Mouse (Mus musculus): ENCODE results near the gene Hgfac.

The Hgfac gene

DNA sequence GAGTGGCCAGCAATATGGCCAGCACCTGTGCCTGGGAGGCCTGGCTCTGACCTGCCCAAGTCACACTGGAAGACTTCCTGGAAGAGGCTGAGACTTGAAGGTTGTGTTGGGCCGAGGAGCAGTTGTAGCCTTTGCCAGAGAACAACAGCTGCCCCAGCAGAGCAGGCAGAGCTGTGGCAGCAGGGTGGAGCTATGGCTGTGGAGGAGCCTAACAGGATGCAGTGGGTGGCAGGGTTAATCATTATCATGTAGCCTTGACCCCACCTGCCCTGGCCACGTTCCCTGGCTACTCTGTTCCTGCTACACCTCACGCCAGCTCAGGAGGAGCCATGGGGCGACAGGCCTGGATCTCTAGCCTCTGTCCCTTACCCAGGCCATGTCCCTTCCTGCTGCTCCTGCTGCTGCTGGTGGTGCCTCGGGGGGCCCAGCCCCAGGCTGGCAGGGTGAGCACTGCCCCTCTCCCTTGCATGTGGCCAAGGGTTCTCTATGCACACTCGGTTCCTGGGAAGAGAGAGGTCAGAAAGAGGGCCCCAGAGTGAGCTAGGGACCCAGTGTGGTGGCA is at the start of gene Hgfac:
Gene Hgfac, plus strand, starts transcription at position 242 of the 562 bp plus-strand sequence.
- DNase-seq: no peak

DNA sequence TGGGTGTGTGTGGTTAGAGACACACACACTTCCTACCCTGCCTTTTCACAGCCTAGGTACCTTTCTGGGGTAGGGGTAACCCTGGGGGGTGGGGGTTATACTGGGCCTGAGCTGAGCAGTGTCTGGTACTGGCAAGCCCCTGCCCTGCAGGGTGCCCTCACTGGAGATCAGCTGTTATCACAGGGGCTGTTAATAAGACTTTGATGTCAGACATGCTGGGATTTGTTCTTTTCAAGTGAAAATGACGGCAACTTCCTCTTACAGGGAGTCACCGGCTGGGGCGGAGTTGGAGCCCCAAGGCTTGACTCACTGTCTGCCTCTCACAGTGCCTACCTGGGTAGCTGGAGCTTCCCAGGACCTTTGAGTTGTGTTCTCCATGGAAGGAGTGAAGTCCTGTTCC is 42.6 kb upstream of the Hgfac start:
- no peak for DNase-seq

DNA sequence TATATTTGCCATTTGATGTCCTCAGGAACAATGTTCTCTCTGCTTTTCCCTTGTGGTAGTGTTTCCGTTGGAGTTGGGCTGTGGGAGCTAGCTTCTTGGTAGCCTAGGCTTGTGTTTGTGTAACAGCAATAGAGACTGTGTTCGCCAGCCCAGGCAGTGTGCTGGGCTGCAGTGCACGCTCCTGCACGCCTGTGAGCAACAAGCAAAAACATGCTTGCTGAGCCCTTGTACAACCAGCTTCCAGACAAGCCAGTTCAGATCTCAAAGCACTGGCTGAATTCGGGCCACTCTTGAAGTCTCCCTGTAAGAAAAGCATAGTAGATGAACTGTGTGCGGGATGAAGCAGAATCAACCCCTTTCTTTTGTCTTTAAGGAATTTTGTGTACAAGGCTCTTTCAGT is 42.0 kb upstream of the Hgfac start:
- DNase-seq: no peak

DNA sequence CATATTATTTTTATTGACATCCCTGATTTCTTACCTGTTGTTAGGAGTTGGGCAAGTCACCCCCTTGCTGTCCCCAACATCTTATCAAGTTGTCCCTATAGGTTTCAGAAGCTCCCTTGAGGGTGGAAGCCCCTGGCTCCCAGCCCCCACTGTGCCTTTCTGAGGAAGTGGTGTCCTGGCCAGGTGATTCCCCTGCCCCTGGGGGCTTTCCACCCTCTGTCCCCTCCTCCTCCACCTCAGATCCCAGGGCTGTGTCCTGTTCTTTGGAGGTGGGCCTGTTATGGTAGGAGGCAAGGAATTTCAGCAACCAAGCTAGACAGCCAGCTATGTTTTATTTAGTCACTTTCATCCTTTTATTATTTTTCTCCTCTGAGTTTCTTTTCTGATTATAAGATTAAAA is 41.0 kb upstream of the Hgfac start:
- no peak for DNase-seq

DNA sequence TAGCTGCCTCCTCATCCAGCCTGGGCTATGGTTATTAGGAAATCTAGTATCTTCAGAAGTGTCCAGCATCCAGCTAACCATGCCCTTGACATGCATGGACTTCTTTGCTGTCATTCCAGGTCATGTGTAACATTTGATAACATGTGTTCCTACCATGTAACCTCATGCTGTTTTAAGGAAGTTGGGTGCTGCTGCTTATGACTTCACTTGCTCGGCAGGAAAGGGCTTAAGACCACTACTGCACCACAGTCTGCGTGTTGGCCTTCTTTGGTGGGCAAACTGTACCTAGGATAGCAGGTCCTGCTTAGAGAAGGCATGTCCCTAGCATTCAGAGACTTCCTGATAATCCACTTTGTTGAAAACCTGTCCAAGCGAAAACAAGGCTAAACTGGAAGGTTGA is 40.2 kb upstream of the Hgfac start:
- no peak for DNase-seq

DNA sequence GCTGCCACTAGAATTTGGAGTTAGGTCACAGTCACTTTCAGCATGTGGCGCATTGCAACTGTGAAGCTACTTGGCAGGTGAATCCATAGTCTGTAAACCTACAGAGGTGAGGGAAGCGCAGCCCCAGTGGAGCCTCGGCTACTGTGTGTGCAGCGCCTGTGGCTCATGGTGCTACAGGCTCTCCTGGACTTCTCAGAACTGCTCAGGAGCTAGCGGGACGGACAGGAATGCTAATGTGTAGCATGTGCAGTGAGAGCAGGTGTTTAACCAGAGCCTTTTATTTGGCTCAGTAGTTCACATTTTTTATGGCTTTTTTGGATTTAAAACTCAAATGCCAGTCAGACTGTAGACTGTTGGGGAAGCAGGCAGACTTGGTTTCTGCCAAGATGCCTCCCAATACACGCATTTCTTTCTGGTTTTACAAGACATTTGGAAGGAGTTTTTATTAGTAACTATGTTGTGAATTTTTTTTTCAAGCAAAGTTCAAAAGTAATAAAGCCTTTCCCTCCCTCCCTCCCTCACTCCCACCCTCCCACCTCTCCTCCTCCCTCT is 37.6 kb upstream of the Hgfac start:
- no peak for DNase-seq

DNA sequence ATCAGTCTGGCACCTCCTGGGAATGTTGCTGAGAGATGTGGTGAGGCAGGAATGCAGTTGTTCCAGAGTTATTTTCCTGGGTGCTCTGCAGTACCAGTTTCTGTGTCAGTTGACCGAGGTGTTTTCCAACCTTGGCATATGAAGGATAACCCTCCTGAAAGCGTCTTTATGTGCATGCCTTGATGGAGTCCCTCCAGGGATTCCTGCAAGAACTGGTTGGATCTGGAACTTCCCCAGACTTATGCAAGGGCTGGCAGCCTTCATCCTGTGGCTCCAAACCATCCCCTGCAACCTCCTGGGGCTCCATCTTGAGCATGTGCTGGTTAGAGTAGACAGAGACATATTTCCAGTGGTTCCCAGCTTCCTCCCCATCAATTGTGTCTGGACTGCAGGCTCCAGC is 36.5 kb upstream of the Hgfac start:
- no peak for DNase-seq

DNA sequence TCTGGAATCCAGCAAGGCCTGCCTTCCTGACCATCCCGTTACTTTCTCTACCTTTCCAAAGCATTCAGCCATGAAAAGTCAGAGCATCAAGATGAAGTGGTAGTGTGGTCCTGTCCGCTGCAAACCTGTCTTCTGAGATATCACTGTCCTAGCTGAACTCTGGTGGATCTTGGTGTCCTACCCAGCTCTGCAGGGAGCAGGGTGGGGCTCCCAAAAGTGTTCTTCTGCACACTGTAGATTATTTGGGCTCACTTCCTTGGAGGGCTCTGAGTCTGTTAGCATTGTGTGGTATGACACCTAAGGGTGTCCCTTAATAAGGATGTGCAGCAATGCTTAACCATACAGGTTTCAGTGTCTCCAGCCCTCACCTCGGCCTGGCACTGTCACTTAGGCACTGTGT is 35.6 kb upstream of the Hgfac start:
- no peak for DNase-seq

DNA sequence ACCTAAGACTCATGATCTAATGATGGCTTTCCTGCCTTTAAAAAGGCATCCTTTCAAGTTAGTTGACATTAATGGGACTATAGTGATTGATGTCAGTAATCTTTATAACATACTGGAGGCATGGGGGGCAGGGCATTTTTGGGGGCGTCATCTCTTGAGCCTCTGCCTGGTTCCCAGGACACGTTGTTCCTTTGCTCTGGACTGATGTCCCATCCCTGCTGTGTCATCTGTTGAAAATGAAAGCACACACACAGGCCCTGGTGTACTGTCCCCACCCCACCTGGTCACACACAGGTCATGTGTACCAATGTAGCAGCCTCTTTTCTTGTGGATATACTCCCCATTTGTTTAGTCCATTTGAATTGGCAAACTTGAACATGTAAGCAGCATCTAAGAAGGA is 34.7 kb upstream of the Hgfac start:
- DNase-seq: no peak

DNA sequence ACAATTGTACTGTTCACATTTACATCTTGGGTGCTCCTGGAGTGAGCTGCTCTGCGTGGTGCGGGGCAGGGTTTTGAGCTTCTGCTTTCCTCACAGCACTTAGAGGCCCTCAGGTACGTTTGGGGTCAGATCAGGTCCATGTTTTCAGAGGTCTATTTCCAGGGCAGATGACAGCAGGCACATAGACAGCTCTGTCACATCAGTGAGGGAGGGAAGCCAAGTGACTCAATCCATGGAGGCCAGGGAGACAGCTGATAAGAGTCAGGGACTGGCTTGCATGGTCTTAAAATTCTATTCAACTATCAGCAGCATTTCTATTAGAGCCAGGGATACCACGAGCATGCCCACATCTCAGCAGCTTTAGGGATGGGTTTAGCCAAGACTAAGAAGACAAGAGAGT is 32.1 kb upstream of the Hgfac start:
- DNase-seq: peak; percentile 95

DNA sequence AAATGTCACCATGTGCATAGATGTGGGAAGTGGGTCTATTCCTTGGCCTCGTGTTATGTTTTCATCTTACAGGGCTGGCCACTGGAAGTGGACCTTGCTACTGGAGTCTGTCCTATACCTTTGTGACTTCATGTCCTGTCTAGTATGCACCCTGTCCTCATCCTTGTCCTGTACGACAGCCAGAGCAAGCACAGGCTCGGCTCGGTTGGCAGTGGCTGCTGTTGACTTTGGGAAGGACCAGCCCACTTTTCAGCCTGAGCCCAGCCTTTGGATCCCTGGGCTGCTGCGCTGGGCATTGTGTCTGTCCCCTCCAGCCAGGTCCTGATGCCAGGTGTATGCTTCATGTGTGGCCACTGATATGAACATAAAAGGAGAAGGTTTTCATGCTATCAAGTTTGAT is 30.7 kb upstream of the Hgfac start:
- DNase-seq: peak; percentile 95

DNA sequence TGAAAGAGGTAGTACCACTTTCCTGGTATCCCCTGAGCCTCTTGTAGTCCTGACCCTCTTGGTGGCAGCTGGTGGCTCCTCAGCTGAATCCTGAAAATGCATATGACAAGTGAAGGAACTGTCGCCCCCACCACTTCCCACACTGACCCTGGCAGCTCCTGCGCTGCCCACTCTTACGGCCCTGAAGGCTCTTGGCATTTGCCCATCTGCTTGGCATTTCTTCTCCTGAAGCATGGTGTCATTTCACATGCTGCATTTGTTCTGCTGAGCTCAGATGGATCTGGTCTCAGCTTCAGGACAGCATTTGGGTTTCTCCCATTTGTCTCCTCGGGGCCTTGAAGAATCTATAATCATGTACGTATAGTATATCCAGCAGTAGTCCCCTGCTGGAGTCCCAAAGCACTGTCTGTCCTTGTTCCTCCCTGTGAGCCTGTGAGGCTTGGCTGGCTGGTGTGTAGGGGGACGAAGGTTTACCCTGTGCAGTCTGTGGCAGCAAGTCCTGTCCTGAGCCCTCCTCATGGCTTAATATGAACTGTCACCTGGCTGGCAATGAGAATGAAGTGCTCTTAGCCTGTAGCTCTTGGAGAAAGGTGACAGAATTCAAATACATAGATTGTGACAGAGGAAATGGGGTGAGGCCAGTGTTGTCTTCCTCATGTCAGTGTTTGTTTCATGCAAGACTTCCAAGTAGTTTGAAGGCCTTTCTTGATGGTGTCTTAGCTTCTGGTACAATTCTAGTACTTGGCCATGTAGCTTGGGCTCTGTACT is 30.0 kb upstream of the Hgfac start:
- no peak for DNase-seq

DNA sequence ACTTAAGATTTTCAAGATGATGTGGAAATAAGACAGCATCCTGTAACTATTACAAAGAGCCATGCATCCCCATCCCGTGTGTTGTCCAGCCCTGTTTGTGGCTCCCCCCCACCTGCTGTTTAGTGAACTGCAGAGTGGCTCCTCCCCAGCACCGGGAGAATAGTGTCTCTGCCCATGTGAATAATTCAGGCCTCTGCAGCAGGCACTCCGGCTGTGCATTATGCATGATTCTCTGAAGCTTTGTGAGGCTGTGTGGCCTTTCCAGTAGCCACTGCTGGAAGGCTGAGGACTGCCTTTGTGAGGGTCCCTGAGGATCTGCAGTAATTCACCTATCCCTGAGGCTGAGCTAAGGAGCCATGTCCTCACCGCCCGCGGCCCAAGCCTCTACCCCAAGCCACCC is 27.3 kb upstream of the Hgfac start:
- DNase-seq: no peak

DNA sequence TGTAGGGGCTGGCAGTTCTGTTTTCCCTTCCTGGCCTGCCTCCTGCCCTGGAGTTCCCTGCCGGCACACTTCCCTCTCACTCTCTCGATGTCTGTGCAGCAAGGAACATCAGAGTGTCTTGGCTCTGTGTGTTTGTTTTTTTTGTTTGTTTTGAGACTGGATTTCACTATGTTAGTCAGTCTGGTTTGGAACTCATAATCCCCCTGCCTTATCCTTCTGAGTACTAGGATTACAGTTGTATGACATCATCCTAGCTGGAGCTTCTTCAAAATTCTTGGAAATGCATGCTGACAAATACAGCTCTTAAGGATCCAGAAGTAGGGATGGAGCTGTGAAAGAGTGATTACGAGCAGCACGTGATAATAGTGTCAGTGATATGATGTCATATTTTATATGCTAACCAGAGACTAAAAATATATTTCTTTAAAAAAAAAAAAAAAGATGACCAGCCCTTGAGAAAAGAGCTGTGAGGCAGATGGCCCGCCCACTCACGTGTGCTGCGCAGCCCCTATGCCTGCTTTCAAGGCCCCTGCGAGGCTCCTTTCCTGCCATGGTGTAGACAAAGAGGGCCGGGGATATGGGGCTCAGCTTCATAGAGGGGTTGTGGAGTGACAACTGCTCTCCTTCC is 21.5 kb upstream of the Hgfac start:
- DNase-seq: no peak

DNA sequence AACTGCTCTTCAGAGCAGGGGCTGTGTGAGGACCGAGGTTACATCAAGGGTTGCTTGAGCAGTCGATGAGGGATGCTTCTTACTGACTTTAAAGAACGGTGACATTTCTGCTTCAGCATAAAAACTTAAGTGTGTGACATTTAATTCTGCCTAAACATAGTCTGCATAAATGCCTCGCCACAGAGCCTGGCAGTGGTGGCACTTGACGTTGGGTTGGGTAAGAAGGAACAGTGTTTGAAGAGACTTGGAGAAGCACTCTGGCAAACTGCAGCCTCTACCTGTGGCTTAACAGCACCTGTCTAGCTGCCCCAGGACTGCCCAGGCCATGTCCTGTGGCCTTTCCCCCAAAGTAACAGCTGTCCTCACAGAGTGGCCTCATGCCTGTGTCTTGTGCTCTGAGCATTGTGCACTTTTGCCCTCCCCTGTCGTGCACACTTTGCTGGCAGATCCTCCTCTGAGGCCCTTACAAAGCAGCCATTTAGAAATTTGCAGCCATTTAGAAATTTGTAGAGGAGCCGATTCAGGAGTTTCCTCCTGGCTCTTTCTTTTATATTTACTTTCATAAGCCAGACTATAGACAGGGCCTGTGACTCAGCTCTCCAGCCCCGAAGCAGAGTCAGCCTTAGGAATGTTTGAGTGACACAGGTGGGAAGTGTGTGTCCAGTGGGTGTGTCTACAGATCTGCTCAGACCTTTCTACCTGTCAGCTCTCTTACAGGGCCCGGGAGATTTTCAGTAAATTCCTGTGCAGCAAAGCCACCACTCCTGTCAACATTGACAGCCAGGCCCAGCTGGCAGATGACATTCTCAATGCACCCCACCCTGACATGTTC is 20.7 kb upstream of the Hgfac start:
- no peak for DNase-seq

DNA sequence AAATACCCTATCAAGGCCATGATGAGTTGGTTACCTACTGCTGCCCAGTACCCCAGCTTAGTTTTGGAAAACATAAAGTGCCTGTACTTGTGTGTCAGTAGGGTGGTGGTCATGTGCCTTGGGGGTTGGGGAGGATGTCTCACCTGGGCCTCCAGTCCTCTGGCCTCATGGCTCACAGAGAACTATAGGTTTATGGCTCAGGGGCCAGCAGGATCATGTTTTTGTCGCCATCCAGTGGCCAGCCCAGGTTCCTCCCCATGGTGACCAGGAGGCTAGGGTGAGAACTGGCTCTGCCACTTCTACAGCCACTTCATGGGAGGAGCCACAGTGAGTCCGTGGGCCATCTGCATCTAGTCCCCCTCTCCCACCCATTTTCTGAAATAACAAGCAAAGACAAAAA is 16.3 kb upstream of the Hgfac start:
- DNase-seq: peak; percentile 96

DNA sequence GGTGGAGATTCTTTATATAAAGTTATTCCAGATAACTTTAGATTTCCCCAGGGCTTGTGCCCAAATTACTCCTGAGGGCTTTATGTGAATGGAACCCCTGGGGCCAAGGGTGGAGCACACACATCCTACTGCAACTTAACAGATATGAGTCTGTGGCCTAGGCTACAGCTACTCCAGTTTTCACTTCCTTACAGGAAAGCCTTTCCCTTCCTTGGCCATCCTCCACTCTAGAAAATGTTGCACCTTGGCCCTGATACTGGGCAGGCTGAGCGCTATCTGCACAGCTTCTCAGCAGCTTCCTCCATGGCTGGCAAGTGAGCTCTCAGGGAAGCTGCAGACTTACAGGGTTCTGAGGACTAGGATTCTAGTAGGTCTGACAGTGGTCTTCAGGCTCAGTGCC is 12.0 kb upstream of the Hgfac start:
- DNase-seq: peak; percentile 92

DNA sequence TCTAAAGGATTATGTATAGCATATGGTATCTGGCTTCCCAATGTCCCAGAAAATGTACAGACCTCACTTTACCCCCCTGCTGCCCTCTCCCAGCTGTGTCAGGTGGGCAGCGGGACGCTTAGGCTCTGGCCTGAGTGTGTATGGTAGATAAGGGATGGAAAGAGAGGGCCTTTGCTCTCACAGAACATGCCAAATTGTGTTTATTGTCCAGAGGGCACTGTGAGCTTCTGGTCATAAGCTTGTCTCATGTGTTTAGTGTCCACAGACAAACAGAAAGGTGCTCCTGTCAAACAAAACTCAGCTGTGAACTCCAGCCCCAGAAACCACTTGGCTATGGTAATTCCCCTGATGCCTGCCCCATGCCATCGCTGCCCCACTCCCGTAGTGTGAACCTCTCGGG is 11.6 kb upstream of the Hgfac start:
- no peak for DNase-seq

DNA sequence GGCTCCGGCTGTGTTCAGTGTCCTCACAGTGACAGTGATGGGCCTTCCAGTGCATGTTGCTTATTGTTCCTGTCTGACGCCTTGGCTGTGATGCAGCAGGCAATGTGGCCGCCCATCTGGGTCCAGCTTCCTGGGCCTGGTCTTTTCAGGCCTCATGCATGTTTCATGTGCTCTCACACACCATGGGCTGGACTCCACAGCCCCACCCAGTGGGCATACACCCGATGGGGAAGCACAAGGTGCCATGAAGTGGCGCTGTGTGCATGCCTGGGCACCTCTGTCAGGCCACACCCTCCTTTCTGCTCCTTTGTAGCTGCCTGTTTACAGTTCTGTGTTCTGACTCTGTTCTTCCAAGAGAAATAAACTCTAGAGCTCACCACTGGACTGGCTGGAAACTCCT is 8.2 kb upstream of the Hgfac start:
- DNase-seq: no peak

DNA sequence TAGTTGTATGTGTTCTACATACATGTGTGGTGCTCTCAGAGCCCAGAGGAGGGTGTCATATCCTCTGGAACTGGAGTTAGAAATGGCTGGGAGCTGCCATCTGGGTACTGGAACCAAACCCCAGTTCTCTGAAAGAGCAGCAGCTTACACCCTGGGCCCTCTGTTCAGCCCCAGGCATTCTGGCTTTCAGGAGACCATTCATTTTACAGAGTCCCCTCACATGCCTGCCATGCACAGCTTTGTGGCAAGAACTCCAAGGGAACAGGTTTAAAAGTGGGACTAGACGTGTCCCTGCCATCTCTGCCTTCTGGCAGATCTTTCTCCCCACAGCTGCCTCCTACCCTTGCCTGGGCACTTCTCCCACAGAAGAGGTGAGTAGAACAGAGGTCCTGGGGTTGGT is 7.7 kb upstream of the Hgfac start:
- DNase-seq: no peak

DNA sequence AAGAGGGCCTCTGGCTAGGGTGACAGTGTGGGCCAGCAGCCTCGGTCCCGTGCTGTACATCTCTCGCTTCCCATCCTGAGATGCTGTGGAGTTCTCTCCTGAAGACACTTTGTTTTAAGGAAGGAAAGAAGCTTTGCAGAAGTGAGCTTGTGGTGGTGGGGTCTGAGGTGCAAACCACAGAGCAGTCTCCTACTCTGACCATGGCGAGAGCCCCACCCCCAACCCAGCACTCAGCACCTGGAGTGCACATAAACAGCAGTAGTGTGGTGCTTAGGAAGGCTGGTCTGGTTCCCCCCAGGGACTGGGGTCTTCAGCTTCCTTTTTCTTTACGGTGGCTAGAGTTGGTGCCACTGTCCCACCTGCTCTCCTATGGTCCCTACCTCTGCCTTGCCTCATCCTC is 6.2 kb upstream of the Hgfac start:
- DNase-seq: no peak

DNA sequence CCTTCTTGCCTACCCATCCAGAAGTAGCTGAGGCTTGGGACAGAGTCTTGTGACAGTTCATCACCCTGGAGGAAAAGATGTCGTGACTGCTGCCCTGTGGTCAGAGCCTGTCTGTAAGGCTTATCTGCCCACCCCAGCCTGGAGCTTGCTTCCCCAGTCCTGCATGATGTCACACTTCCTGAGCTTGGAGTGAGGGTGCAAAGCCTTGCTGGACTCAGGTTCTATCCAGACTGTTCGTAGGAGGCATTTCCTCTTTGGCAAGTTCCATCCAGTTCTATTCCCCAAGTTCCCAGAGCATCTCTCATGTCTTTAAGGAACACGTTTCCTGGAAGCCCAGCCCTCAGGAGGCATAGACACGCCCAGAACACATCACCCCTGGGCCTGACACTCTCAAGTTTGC is 5.5 kb upstream of the Hgfac start:
- DNase-seq: peak; percentile 98

DNA sequence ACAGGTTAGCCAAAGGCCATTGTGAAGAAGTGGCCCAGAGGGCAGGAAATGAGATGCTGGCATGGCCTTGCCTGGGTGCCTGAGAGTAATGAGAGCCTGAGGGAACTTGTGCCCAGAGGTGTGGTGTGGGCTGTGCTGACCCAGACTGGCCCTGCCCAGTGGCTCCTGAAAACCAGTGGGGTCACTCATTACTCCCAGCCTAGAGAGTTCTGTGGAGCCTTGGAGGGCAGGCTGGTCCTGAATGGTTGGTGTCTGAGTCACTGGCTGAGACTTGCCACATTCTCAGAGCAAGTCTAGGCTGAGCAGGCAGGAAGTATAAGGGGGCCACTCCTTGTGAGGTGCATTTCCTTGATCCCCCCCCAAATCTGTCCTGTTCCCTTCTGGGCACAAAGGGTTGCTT is 3.9 kb upstream of the Hgfac start:
- no peak for DNase-seq

All from heart, adult 11 months (tissue).